In the genomic region with DNA sequence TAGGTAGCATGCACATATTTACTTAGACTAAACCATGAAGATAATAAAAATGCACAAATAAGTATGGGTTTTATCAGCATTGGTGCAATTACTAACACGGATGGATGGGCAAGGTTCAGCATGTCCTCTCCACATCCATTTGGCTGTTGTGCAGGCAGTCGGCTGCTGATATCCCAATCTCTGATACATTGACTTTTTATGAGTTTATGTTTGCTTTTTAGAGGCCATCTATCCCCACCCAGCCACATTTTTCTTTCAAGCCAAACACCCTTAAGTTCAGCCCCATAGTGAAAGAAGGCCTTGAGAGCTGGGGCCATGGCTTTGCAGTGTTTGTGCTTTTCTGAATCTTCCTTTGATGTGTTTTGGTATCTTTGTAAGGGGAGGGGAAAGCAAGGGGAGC, we compare ENCODE assay signal across 25 mouse cellular contexts.
DNase-seq lines count a peak whose midpoint lies in the region; ATAC-seq and TF ChIP-seq lines count a peak whose summit lies in the region.
"Had no signal": no experiment of that assay in that cellular context is flagged by ENCODE, and none has a peak within 500 bp of the region (broad histone marks: within the 10 kb centered on the region; RNA-seq: fewer than 3 reads in every experiment).

No protein-coding gene starts in this region.

- peaks cover 7% of the 10 kb centered on the region; the same call in 1 of the 2 replicates for H3K4me1 ChIP-seq in heart, embryonic 16.5 days (ENCODE audit: control insufficient read depth, insufficient read depth, low read length)
- no peaks in the 10 kb centered on the region for H3K4me1 ChIP-seq in intestine, embryonic 15.5 days (replicated peaks)
- no peaks in the 10 kb centered on the region for H3K4me1 ChIP-seq in stomach, postnatal 0 days (replicated peaks; ENCODE audit: control insufficient read depth, insufficient read depth)
- H3K4me1 ChIP-seq: embryonic facial prominence, embryonic 12.5 days; forebrain, embryonic 13.5 days; forebrain, embryonic 15.5 days had no signal

- peak overlapping the region; percentile 48; the same call in 1 of the 2 replicates for H3K27ac ChIP-seq in heart, embryonic 16.5 days (ENCODE audit: low read length)
- H3K27ac ChIP-seq in intestine, embryonic 15.5 days = no peak overlapping the region
- no peak overlapping the region for H3K27ac ChIP-seq in stomach, postnatal 0 days (replicated peaks)
- H3K27ac ChIP-seq: embryonic facial prominence, embryonic 10.5 days; embryonic facial prominence, embryonic 12.5 days; forebrain, embryonic 13.5 days; forebrain, embryonic 15.5 days had no signal

- no peak overlapping the region for H3K4me3 ChIP-seq in heart, embryonic 16.5 days (ENCODE audit: low read length)
- no peak overlapping the region for H3K4me3 ChIP-seq in intestine, embryonic 15.5 days (replicated peaks)
- no peak overlapping the region for H3K4me3 ChIP-seq in stomach, postnatal 0 days (ENCODE audit: low read depth, low read length)
- H3K4me3 ChIP-seq: embryonic facial prominence, embryonic 10.5 days; embryonic facial prominence, embryonic 12.5 days; forebrain, embryonic 13.5 days; forebrain, embryonic 15.5 days had no signal

- peaks cover 4% of the 10 kb centered on the region; the same call in 1 of the 2 replicates for H3K36me3 ChIP-seq in heart, embryonic 16.5 days (ENCODE audit: control insufficient read depth, insufficient read depth)
- no peaks in the 10 kb centered on the region for H3K36me3 ChIP-seq in intestine, embryonic 15.5 days
- H3K36me3 ChIP-seq in stomach, postnatal 0 days (ENCODE audit: control insufficient read depth, insufficient read depth, low read length) = no peaks in the 10 kb centered on the region
- H3K36me3 ChIP-seq: forebrain, embryonic 15.5 days; G1E had no signal

- H3K27me3 ChIP-seq in heart, embryonic 16.5 days (ENCODE audit: control insufficient read depth, insufficient read depth, low read length) = no peaks in the 10 kb centered on the region
- no peaks in the 10 kb centered on the region for H3K27me3 ChIP-seq in intestine, embryonic 15.5 days (replicated peaks)
- no peaks in the 10 kb centered on the region for H3K27me3 ChIP-seq in stomach, postnatal 0 days (ENCODE audit: control insufficient read depth, insufficient read depth, low read length)
- H3K27me3 ChIP-seq: CH12.LX; embryonic facial prominence, embryonic 12.5 days; forebrain, embryonic 13.5 days; forebrain, embryonic 15.5 days; Patski had no signal

- no peak overlapping the region for H3K9ac ChIP-seq in heart, embryonic 16.5 days (ENCODE audit: low read length)
- no peak overlapping the region for H3K9ac ChIP-seq in intestine, embryonic 15.5 days
- no peak overlapping the region for H3K9ac ChIP-seq in stomach, postnatal 0 days (ENCODE audit: low read length)
- H3K9ac ChIP-seq: embryonic facial prominence, embryonic 12.5 days; forebrain, embryonic 13.5 days; forebrain, embryonic 15.5 days had no signal

- ATAC-seq in heart, embryonic 16.5 days (replicated peaks; ENCODE audit: extremely low read depth, insufficient read depth, low FRiP score) = no peak
- ATAC-seq in intestine, embryonic 15.5 days = peak; percentile 73
- ATAC-seq in stomach, postnatal 0 days (ENCODE audit: low FRiP score, low TSS enrichment) = no peak
- ATAC-seq: activated CD4-positive, CD25-positive, alpha-beta regulatory T cell, adult 4 months; CD4-positive, CD25-positive, alpha-beta regulatory T cell, adult 4 months; forebrain, embryonic 13.5 days; forebrain, embryonic 15.5 days; Patski had no signal

- H3K9me3 ChIP-seq in heart, embryonic 16.5 days (replicated peaks; ENCODE audit: control insufficient read depth, low read length) = no peaks in the 10 kb centered on the region
- H3K9me3 ChIP-seq in intestine, embryonic 15.5 days = no peaks in the 10 kb centered on the region
- no peaks in the 10 kb centered on the region for H3K9me3 ChIP-seq in stomach, postnatal 0 days (ENCODE audit: control insufficient read depth, low read length)
- H3K9me3 ChIP-seq: embryonic facial prominence, embryonic 10.5 days; embryonic facial prominence, embryonic 12.5 days; forebrain, embryonic 13.5 days; forebrain, embryonic 15.5 days; G1E had no signal

- intact Hi-C loops in heart, postnatal 14 days (cut with DNase I) = no loop called here

- DNase-seq in adrenal gland, postnatal 10 days = peak; percentile 6
- DNase-seq in adrenal gland, adult 18-20 months (ENCODE audit: low spot score in 2 of 2) = no peak
- DNase-seq in heart, postnatal 14 days = no peak
- DNase-seq in ovary, adult 18-20 months (ENCODE audit: low spot score) = peak; percentile 26
- DNase-seq in ovary, postnatal 10 days (ENCODE audit: low spot score) = no peak
- no peak for DNase-seq in stomach, postnatal 0 days (ENCODE audit: low spot score)
- DNase-seq: adrenal gland, adult 2 months; adrenal gland, postnatal 36 days; B cell, adult 2 months; cerebellum, adult 11-12 months; cerebellum, adult 2 months; cerebellum, adult 9-10 months; cerebellum, postnatal 10 days; cerebellum, postnatal 25 days had no signal

- no peak for TF ChIP-seq CTCF in stomach, postnatal 0 days (IDR thresholded peaks at IDR 0.05; ENCODE audit: low read depth)

- 51% methylated on average over 2 of the region's 2 CpGs for WGBS in heart, embryonic 16.5 days
- 42% methylated on average over 2 of the region's 2 CpGs for WGBS in intestine, embryonic 15.5 days
- WGBS in stomach, postnatal 0 days = 39% methylated on average over 2 of the region's 2 CpGs

- H3K4me2 ChIP-seq in heart, embryonic 16.5 days (ENCODE audit: low read depth, low read length) = no peak overlapping the region
- no peak overlapping the region for H3K4me2 ChIP-seq in intestine, embryonic 15.5 days (replicated peaks)
- H3K4me2 ChIP-seq in stomach, postnatal 0 days (replicated peaks; ENCODE audit: low read depth) = no peak overlapping the region
- H3K4me2 ChIP-seq: embryonic facial prominence, embryonic 12.5 days; forebrain, embryonic 13.5 days; forebrain, embryonic 15.5 days had no signal

- no peak for TF ChIP-seq EP300 in stomach, postnatal 0 days (optimal IDR thresholded peaks at IDR 0.05)

Comparison
In these comparisons a context has a peak if more than half of its experiments do, and no peak if none do; other contexts are left out.
1. DNase-seq: peak in adrenal gland, postnatal 10 days (single experiment) and ovary, adult 18-20 months (single experiment); none in adrenal gland, adult 18-20 months (0 of 2), heart, postnatal 14 days (0 of 2), ovary, postnatal 10 days (single experiment) and stomach, postnatal 0 days (single experiment).